Comparison of ENCODE assay signal across 14 mouse cellular contexts in the genomic region with DNA sequence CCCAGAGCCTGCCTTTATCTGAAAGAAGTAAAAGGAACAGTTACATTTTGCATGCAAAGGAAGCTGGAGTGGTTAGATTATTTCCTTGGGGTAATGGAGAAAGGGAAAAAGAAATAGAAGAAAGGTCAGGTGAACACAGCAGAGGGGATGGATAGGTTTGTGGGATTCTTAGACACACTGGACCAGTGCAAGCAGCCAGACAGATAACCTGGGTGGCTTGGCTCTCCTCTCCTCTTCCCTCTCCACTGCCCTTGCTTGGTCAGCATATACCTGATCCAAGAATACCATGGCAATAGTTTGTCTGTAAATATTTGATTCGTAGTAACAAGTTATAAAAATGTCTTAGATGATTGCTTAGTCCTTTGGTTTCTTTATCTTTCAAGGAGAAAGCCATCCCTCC. TPM values are rescaled to one million over a fixed set of nuclear protein-coding genes. Genes with fewer than 3 reads are reported as not detected.
A peak's percentile ranks its signal among the peaks of the same experiment; 100 is the strongest.
DNase-seq lines count a peak whose midpoint lies in the region; ATAC-seq and TF ChIP-seq lines count a peak whose summit lies in the region.
"Had no signal": no experiment of that assay in that cellular context is flagged by ENCODE, and none has a peak within 500 bp of the region (broad histone marks: within the 10 kb centered on the region; RNA-seq: fewer than 3 reads in every experiment).

No protein-coding gene starts in this region.

- H3K4me1 ChIP-seq in embryonic facial prominence, embryonic 13.5 days = peaks cover 17% of the 10 kb centered on the region
- H3K4me1 ChIP-seq in embryonic facial prominence, embryonic 10.5 days = no peaks in the 10 kb centered on the region
- peaks cover 5% of the 10 kb centered on the region; the same call in 1 of the 2 replicates for H3K4me1 ChIP-seq in forebrain, embryonic 14.5 days (ENCODE audit: control insufficient read depth, insufficient read depth, low read length)
- 0 out of 2 replicates have a peak, but pooled peaks cover 4% of the 10 kb centered on the region for H3K4me1 ChIP-seq in midbrain, embryonic 16.5 days (ENCODE audit: control insufficient read depth, insufficient read depth, low read length)

- 0 out of 2 replicates have a peak, but pooled peaks cover 7% of the 10 kb centered on the region for H3K27me3 ChIP-seq in embryonic facial prominence, embryonic 13.5 days
- H3K27me3 ChIP-seq in embryonic facial prominence, embryonic 10.5 days (replicated peaks; ENCODE audit: low read depth, poor library complexity, severe bottlenecking) = no peaks in the 10 kb centered on the region
- no peaks in the 10 kb centered on the region for H3K27me3 ChIP-seq in forebrain, embryonic 14.5 days (replicated peaks; ENCODE audit: control insufficient read depth, insufficient read depth, low read length)
- H3K27me3 ChIP-seq in midbrain, embryonic 16.5 days (ENCODE audit: control insufficient read depth, insufficient read depth, low read depth, low read length) = no peaks in the 10 kb centered on the region

- H3K9ac ChIP-seq in embryonic facial prominence, embryonic 13.5 days = no peak overlapping the region
- H3K9ac ChIP-seq in forebrain, embryonic 14.5 days (ENCODE audit: low read length) = no peak overlapping the region
- no peak overlapping the region for H3K9ac ChIP-seq in midbrain, embryonic 16.5 days (ENCODE audit: low read depth, low read length)
- H3K9ac ChIP-seq: limb, embryonic 12.5 days had no signal

- DNase-seq in embryonic facial prominence, embryonic 10.5 days (ENCODE audit: low spot score) = no peak
- no peak for DNase-seq in left cerebral cortex, adult 2 months (ENCODE audit: extremely low spot score in 1 of 2, low spot score in 2 of 2)
- DNase-seq in left cerebral cortex, adult 9 months (ENCODE audit: low spot score in 2 of 2) = no peak
- no peak for DNase-seq in forebrain, embryonic 14.5 days (ENCODE audit: low spot score)
- no peak for DNase-seq in kidney, postnatal 14 days
- DNase-seq: kidney, postnatal 25 days; lung, adult 2 months; retina, postnatal 1 day had no signal

- H3K4me3 ChIP-seq in embryonic facial prominence, embryonic 13.5 days = no peak overlapping the region
- H3K4me3 ChIP-seq in embryonic facial prominence, embryonic 10.5 days = no peak overlapping the region
- H3K4me3 ChIP-seq in left cerebral cortex, adult 2 months = no peak overlapping the region
- peak overlapping the region; percentile 15; the same call in 1 of the 2 replicates for H3K4me3 ChIP-seq in forebrain, embryonic 14.5 days (ENCODE audit: low read depth, low read length)
- no peak overlapping the region for H3K4me3 ChIP-seq in midbrain, embryonic 16.5 days (ENCODE audit: low read depth, low read length)
- H3K4me3 ChIP-seq: limb, embryonic 12.5 days; myocyte had no signal

- intact Hi-C loops in left cerebral cortex, adult 2 months (cut with DNase I) = loop anchor here (1.0 to 5.0 kb wide), 7 partner anchors 132 to 648 kb away; no protein-coding TSS in a partner anchor

- H3K36me3 ChIP-seq in embryonic facial prominence, embryonic 13.5 days = no peaks in the 10 kb centered on the region
- no peaks in the 10 kb centered on the region for H3K36me3 ChIP-seq in embryonic facial prominence, embryonic 10.5 days (replicated peaks)
- no peaks in the 10 kb centered on the region for H3K36me3 ChIP-seq in forebrain, embryonic 14.5 days (ENCODE audit: control insufficient read depth, insufficient read depth, low read length)
- no peaks in the 10 kb centered on the region for H3K36me3 ChIP-seq in midbrain, embryonic 16.5 days (ENCODE audit: control insufficient read depth, insufficient read depth, low read length)
- H3K36me3 ChIP-seq: limb, embryonic 12.5 days had no signal

- H3K4me2 ChIP-seq in embryonic facial prominence, embryonic 13.5 days = peak overlapping the region; percentile 48
- H3K4me2 ChIP-seq in forebrain, embryonic 14.5 days (ENCODE audit: low read length) = peak overlapping the region; percentile 51
- H3K4me2 ChIP-seq in midbrain, embryonic 16.5 days (ENCODE audit: low read length) = peak overlapping the region; percentile 47

- TF ChIP-seq CTCF in left cerebral cortex, adult 2 months (IDR thresholded peaks at IDR 0.05) = no peak

- WGBS in embryonic facial prominence, embryonic 13.5 days = 82% methylated on average over 1 of the region's 1 CpGs
- 81% methylated on average over 1 of the region's 1 CpGs for WGBS in embryonic facial prominence, embryonic 10.5 days
- 95% methylated on average over 1 of the region's 1 CpGs for WGBS in forebrain, embryonic 14.5 days
- WGBS in midbrain, embryonic 16.5 days = 81% methylated on average over 1 of the region's 1 CpGs

- no peak for ATAC-seq in embryonic facial prominence, embryonic 13.5 days (ENCODE audit: insufficient number of reproducible peaks, insufficient read depth, low FRiP score, low TSS enrichment, low read depth)
- no peak; the same call in none of the 2 replicates for ATAC-seq in forebrain, embryonic 14.5 days
- ATAC-seq in midbrain, embryonic 16.5 days = peak; percentile 49; the same call in 1 of the 2 replicates
- no peak for ATAC-seq in megakaryocyte-erythroid progenitor cell, adult 5-6 weeks (replicated peaks; ENCODE audit: low FRiP score, low TSS enrichment, poor library complexity, severe bottlenecking)

- H3K9me3 ChIP-seq in embryonic facial prominence, embryonic 13.5 days = no peaks in the 10 kb centered on the region
- H3K9me3 ChIP-seq in embryonic facial prominence, embryonic 10.5 days = no peaks in the 10 kb centered on the region
- H3K9me3 ChIP-seq in forebrain, embryonic 14.5 days (replicated peaks; ENCODE audit: control insufficient read depth, low read length) = no peaks in the 10 kb centered on the region
- H3K9me3 ChIP-seq in midbrain, embryonic 16.5 days (replicated peaks; ENCODE audit: control insufficient read depth, low read length, poor library complexity, severe bottlenecking) = no peaks in the 10 kb centered on the region
- H3K9me3 ChIP-seq: limb, embryonic 12.5 days had no signal

- H3K27ac ChIP-seq in embryonic facial prominence, embryonic 13.5 days = no peak overlapping the region
- no peak overlapping the region for H3K27ac ChIP-seq in embryonic facial prominence, embryonic 10.5 days (replicated peaks)
- H3K27ac ChIP-seq in left cerebral cortex, adult 2 months = peak overlapping the region; percentile 98
- no peak overlapping the region for H3K27ac ChIP-seq in forebrain, embryonic 14.5 days (ENCODE audit: low read depth, low read length)
- H3K27ac ChIP-seq in midbrain, embryonic 16.5 days (ENCODE audit: low read length) = peak overlapping the region; percentile 43
- H3K27ac ChIP-seq: limb, embryonic 12.5 days; macrophage had no signal

RNA-seq across cellular contexts. Expression of gene Slc30a5, which starts 59.9 kb away (rescaled TPM):
- 50.6 and 54.5 TPM in 2 replicates for polyA plus RNA-seq in embryonic facial prominence, embryonic 13.5 days (2015; fragmentation: Nextera tagmentation; extraction: Ambion mirVana)
- 36.4 and 37.7 TPM in 2 replicates for polyA plus RNA-seq in embryonic facial prominence, embryonic 10.5 days (2016; fragmentation: Nextera tagmentation; extraction: Ambion mirVana)
- total RNA-seq in left cerebral cortex, adult 2 months (2021) = 10 to 100 TPM; 38.2 to 47.0 TPM
- polyA plus RNA-seq in forebrain, embryonic 14.5 days (2014; fragmentation: Nextera tagmentation; extraction: Ambion mirVana) = 35.8 and 39.4 TPM in 2 replicates
- polyA plus RNA-seq in midbrain, embryonic 16.5 days (2015; fragmentation: Nextera tagmentation; extraction: Ambion mirVana) = 30.2 and 31.0 TPM in 2 replicates
- total RNA-seq in megakaryocyte-erythroid progenitor cell, adult 5-6 weeks (2014; fragmentation: Nextera tagmentation) = 48.1 and 53.9 TPM in 2 replicates
- 83.5 and 95.2 TPM in 2 replicates for total RNA-seq in megakaryocyte-erythroid progenitor cell, adult 5-6 weeks (2017)

Comparison
In these comparisons a context has a peak if more than half of its experiments do, and no peak if none do; other contexts are left out.
1. H3K27ac ChIP-seq: peak in left cerebral cortex, adult 2 months (single experiment) and midbrain, embryonic 16.5 days (single experiment); none in embryonic facial prominence, embryonic 13.5 days (single experiment), embryonic facial prominence, embryonic 10.5 days (single experiment) and forebrain, embryonic 14.5 days (single experiment).
2. Peak in every context shown above with its lines, with median percentiles within 50 percentile points of each other: H3K4me2 ChIP-seq.